8 mouse cellular contexts compared by ENCODE assay signal in genomic region chr2:124090231-124091141, GRCm38 (mm10). TPM values are rescaled to one million over a fixed set of nuclear protein-coding genes. Genes with fewer than 3 reads are reported as not detected.
DNase-seq lines count a peak whose midpoint lies in the region; ATAC-seq and TF ChIP-seq lines count a peak whose summit lies in the region.

No protein-coding gene starts in this region.

- no peak for DNase-seq in cerebellum, adult 11-12 months
- DNase-seq in cerebellum, adult 18-20 months = peak; percentile 3 to 9
- peak; percentile 58 for DNase-seq in forebrain, postnatal 0 days
- no peak for DNase-seq in urinary bladder, adult 2 months (ENCODE audit: low spot score)

- H3K4me1 ChIP-seq in forebrain, postnatal 0 days (ENCODE audit: insufficient read depth) = peaks cover 9% of the 10 kb centered on the region; the same call in 1 of the 2 replicates
- H3K4me1 ChIP-seq in intestine, embryonic 16.5 days (ENCODE audit: control insufficient read depth, insufficient read depth, low read length) = peaks cover 9% of the 10 kb centered on the region; the same call in 1 of the 2 replicates
- H3K4me1 ChIP-seq in liver, embryonic 15.5 days (replicated peaks) = no peaks in the 10 kb centered on the region
- peaks cover 6% of the 10 kb centered on the region for H3K4me1 ChIP-seq in neural tube, embryonic 15.5 days

- no peak for TF ChIP-seq CTCF in forebrain, postnatal 0 days (IDR thresholded peaks at IDR 0.05; ENCODE audit: low read depth)

- peak; percentile 60 for ATAC-seq in cerebellum, adult (ENCODE audit: insufficient number of reproducible peaks, low FRiP score, low TSS enrichment)
- ATAC-seq in forebrain, postnatal 0 days = peak; percentile 86
- no peak for ATAC-seq in intestine, embryonic 16.5 days
- ATAC-seq in liver, embryonic 15.5 days (ENCODE audit: insufficient read depth) = no peak
- ATAC-seq in neural tube, embryonic 15.5 days (ENCODE audit: low FRiP score) = peak; percentile 86

- no peaks in the 10 kb centered on the region for H3K9me3 ChIP-seq in forebrain, postnatal 0 days (ENCODE audit: low read length)
- H3K9me3 ChIP-seq in intestine, embryonic 16.5 days (ENCODE audit: control insufficient read depth, low read length) = no peaks in the 10 kb centered on the region
- no peaks in the 10 kb centered on the region for H3K9me3 ChIP-seq in liver, embryonic 15.5 days (replicated peaks)
- H3K9me3 ChIP-seq in neural tube, embryonic 15.5 days (replicated peaks) = no peaks in the 10 kb centered on the region

- peak overlapping the region; percentile 83 for H3K4me2 ChIP-seq in forebrain, postnatal 0 days (ENCODE audit: low read depth)
- H3K4me2 ChIP-seq in intestine, embryonic 16.5 days (ENCODE audit: low read depth, low read length) = peak overlapping the region; percentile 88
- peak overlapping the region; percentile 44 for H3K4me2 ChIP-seq in liver, embryonic 15.5 days
- peak overlapping the region; percentile 86 for H3K4me2 ChIP-seq in neural tube, embryonic 15.5 days

- WGBS in forebrain, postnatal 0 days = under 1% methylated on average over 49 of the region's 49 CpGs
- WGBS in intestine, embryonic 16.5 days = 1% methylated on average over 49 of the region's 49 CpGs
- WGBS in liver, embryonic 15.5 days (ENCODE audit: insufficient replicate concordance) = 2% methylated on average over 48 of the region's 49 CpGs
- WGBS in neural tube, embryonic 15.5 days = under 1% methylated on average over 49 of the region's 49 CpGs

- H3K27me3 ChIP-seq in forebrain, postnatal 0 days (ENCODE audit: insufficient read depth, low read length) = no peaks in the 10 kb centered on the region
- peaks cover 24% of the 10 kb centered on the region for H3K27me3 ChIP-seq in intestine, embryonic 16.5 days (replicated peaks; ENCODE audit: control insufficient read depth, insufficient read depth, low read length)
- H3K27me3 ChIP-seq in liver, embryonic 15.5 days = peaks cover 30% of the 10 kb centered on the region
- no peaks in the 10 kb centered on the region for H3K27me3 ChIP-seq in neural tube, embryonic 15.5 days (replicated peaks)

- H3K9ac ChIP-seq in forebrain, postnatal 0 days = peak overlapping the region; percentile 78
- H3K9ac ChIP-seq in intestine, embryonic 16.5 days (ENCODE audit: low read depth, low read length) = peak overlapping the region; percentile 54
- H3K9ac ChIP-seq in liver, embryonic 15.5 days = no peak overlapping the region
- peak overlapping the region; percentile 75 for H3K9ac ChIP-seq in neural tube, embryonic 15.5 days (replicated peaks)

- peak overlapping the region; percentile 57 for H3K27ac ChIP-seq in forebrain, postnatal 0 days (ENCODE audit: low read depth, low read length)
- no peak overlapping the region for H3K27ac ChIP-seq in intestine, embryonic 16.5 days (ENCODE audit: low read length)
- H3K27ac ChIP-seq in liver, embryonic 15.5 days (replicated peaks) = no peak overlapping the region
- H3K27ac ChIP-seq in neural tube, embryonic 15.5 days (replicated peaks) = peak overlapping the region; percentile 82

- H3K4me3 ChIP-seq in forebrain, postnatal 0 days (ENCODE audit: low read depth, low read length) = peak overlapping the region; percentile 69
- H3K4me3 ChIP-seq in intestine, embryonic 16.5 days (ENCODE audit: low read length) = peak overlapping the region; percentile 54
- H3K4me3 ChIP-seq in liver, embryonic 15.5 days (replicated peaks) = peak overlapping the region; percentile 33
- peak overlapping the region; percentile 65 for H3K4me3 ChIP-seq in neural tube, embryonic 15.5 days (replicated peaks)

- H3K36me3 ChIP-seq in forebrain, postnatal 0 days (ENCODE audit: insufficient read depth) = no peaks in the 10 kb centered on the region
- H3K36me3 ChIP-seq in intestine, embryonic 16.5 days (ENCODE audit: control insufficient read depth, insufficient read depth, low read length) = no peaks in the 10 kb centered on the region
- no peaks in the 10 kb centered on the region for H3K36me3 ChIP-seq in liver, embryonic 15.5 days (replicated peaks)
- H3K36me3 ChIP-seq in neural tube, embryonic 15.5 days = no peaks in the 10 kb centered on the region

RNA-seq across cellular contexts. Expression of gene Sema6d, which starts 0.7 kb away (rescaled TPM):
- total RNA-seq in forebrain, postnatal 0 days (2014; rRNA removed) = 41.9 and 65.1 TPM in 2 replicates
- polyA plus RNA-seq in forebrain, postnatal 0 days (2015; fragmentation: Nextera tagmentation; extraction: Ambion mirVana) = 8.4 and 22.5 TPM in 2 replicates
- polyA plus RNA-seq in intestine, embryonic 16.5 days (2015; fragmentation: Nextera tagmentation; extraction: Ambion mirVana) = 10.9 and 12.8 TPM in 2 replicates
- 3.4 and 4.0 TPM in 2 replicates for polyA plus RNA-seq in liver, embryonic 15.5 days (2015; fragmentation: Nextera tagmentation; extraction: Ambion mirVana)
- polyA plus RNA-seq in neural tube, embryonic 15.5 days (2015; fragmentation: Nextera tagmentation; extraction: Ambion mirVana) = 43.2 and 50.4 TPM in 2 replicates
- 8.5 and 10.1 TPM in 2 replicates for polyA plus RNA-seq in urinary bladder, adult 2 months (2012; rRNA removed)

Comparison
In these comparisons a context has a peak if more than half of its experiments do, and no peak if none do; other contexts are left out.
1. DNase-seq: peak in cerebellum, adult 18-20 months (2 of 2) and forebrain, postnatal 0 days (single experiment); none in cerebellum, adult 11-12 months (single experiment) and urinary bladder, adult 2 months (single experiment).
2. ATAC-seq: peak in cerebellum, adult (single experiment), forebrain, postnatal 0 days (single experiment) and neural tube, embryonic 15.5 days (single experiment); none in intestine, embryonic 16.5 days (single experiment) and liver, embryonic 15.5 days (single experiment).
3. H3K27ac ChIP-seq: peak in forebrain, postnatal 0 days (single experiment) and neural tube, embryonic 15.5 days (single experiment); none in intestine, embryonic 16.5 days (single experiment) and liver, embryonic 15.5 days (single experiment).
4. Peak in every context shown above with its lines, with median percentiles within 50 percentile points of each other: H3K4me2 ChIP-seq and H3K4me3 ChIP-seq.